Mouse (Mus musculus): Measurements from ENCODE around the gene Olfr1395. TPM values are rescaled to one million over a fixed set of nuclear protein-coding genes. Genes with fewer than 3 reads are reported as not detected.
"Not testable (repeated sequence)": the region's sequence is repeated elsewhere in the genome, so short reads cannot be mapped to it uniquely, and the experiment has no call there.

The Olfr1395 gene
- total RNA-seq, 2 experiments from 2014 or later, result not detected

GRCm38 (mm10) chr11:49168839-49169611, 27.0 kb downstream of the Olfr1395 start:
- intact Hi-C loops (cut with DNase I), result no loop called here
- peak; percentile 5 for DNase-seq

- no peak for DNase-seq
- intact Hi-C loops (cut with DNase I), result no loop called here
Observed at GRCm38 (mm10) chr11:49170576-49170975, 28.5 kb downstream of the Olfr1395 start.

GRCm38 (mm10) chr11:49175345-49175744, 33.3 kb downstream of the Olfr1395 start:
- DNase-seq, result no peak
- intact Hi-C loops (cut with DNase I), result no loop called here

GRCm38 (mm10) chr11:49176047-49176779, 34.1 kb downstream of the Olfr1395 start:
- DNase-seq; intact Hi-C loops (cut with DNase I): not testable (repeated sequence)

GRCm38 (mm10) chr11:49183172-49183571, 41.1 kb downstream of the Olfr1395 start:
- DNase-seq, result no peak
- intact Hi-C loops (cut with DNase I), result no loop called here

GRCm38 (mm10) chr11:49186452-49186851, 44.4 kb downstream of the Olfr1395 start:
- intact Hi-C loops (cut with DNase I), result loop anchor here (5.0 kb wide), 1 partner anchor 86 kb away; no protein-coding TSS in a partner anchor
- DNase-seq, result no peak

GRCm38 (mm10) chr11:49186955-49187488, 44.9 kb downstream of the Olfr1395 start, which contains the start of gene Btnl9:
Btnl9 (minus strand) TSS chr11:49187159.
- no peak for DNase-seq
- intact Hi-C loops (cut with DNase I), result loop anchor here (5.0 kb wide), 1 partner anchor 85 kb away; no protein-coding TSS in a partner anchor

- intact Hi-C loops (cut with DNase I), result loop anchor here (5.0 kb wide), 1 partner anchor 85 kb away; no protein-coding TSS in a partner anchor
- DNase-seq, result no peak
Observed at GRCm38 (mm10) chr11:49187701-49188100, 45.6 kb downstream of the Olfr1395 start.

GRCm38 (mm10) chr11:49189737-49190136, 47.7 kb downstream of the Olfr1395 start:
- peak; percentile 57 for DNase-seq
- intact Hi-C loops (cut with DNase I), result loop anchor here (5.0 kb wide), 1 partner anchor 83 kb away; no protein-coding TSS in a partner anchor

- DNase-seq, result no peak
- intact Hi-C loops (cut with DNase I), result no loop called here
Observed at GRCm38 (mm10) chr11:49191083-49191482, 49.0 kb downstream of the Olfr1395 start.

GRCm38 (mm10) chr11:49194771-49195170, 52.7 kb downstream of the Olfr1395 start:
- DNase-seq; intact Hi-C loops (cut with DNase I): not testable (repeated sequence)

GRCm38 (mm10) chr11:49195819-49196322, 53.8 kb downstream of the Olfr1395 start:
- intact Hi-C loops (cut with DNase I), result no loop called here
- DNase-seq, result no peak

Other genes with a start within 250 kb of the Olfr1395 start
- under 1 TPM in 1 of 2 experiments, not detected in 1; 0.22 TPM for gene Gm5431, start 240.1 kb upstream of the Olfr1395 start, total RNA-seq (2021)
- gene Psme2b, start 196.1 kb upstream of the Olfr1395 start, total RNA-seq (2021), result 1 to 10 TPM in 1 of 2 experiments, under 1 TPM in 1; 0.60 to 1.0 TPM
- gene Olfr56, start 163.4 kb upstream of the Olfr1395 start, total RNA-seq (2021), result not detected
- under 1 TPM; 0.20 to 0.46 TPM for gene 9930111J21Rik1, start 162.9 kb upstream of the Olfr1395 start, total RNA-seq (2021)
- under 1 TPM; 0.06 to 0.10 TPM for gene Gm12185, start 150.0 kb upstream of the Olfr1395 start, total RNA-seq (2021)
- gene Tgtp1, start 148.1 kb upstream of the Olfr1395 start, total RNA-seq (2021), result not detected
- gene 9930111J21Rik2, start 91.0 kb upstream of the Olfr1395 start, total RNA-seq (2021), result 1 to 10 TPM in 1 of 2 experiments, under 1 TPM in 1; 0.56 to 1.0 TPM
- not detected for gene Tgtp2, start 78.1 kb upstream of the Olfr1395 start, total RNA-seq (2021)
- under 1 TPM; 0.48 to 0.90 TPM for gene Ifi47, start 65.7 kb upstream of the Olfr1395 start, total RNA-seq (2021)
- gene Olfr1396, start 27.4 kb upstream of the Olfr1395 start, total RNA-seq (2021), result not detected
- not detected for gene Olfr1394, start 12.1 kb downstream of the Olfr1395 start, total RNA-seq (2021)
- gene Btnl9, start 44.9 kb downstream of the Olfr1395 start, total RNA-seq (2021), result under 1 TPM; 0.40 to 0.70 TPM
- 10 to 100 TPM; 47.3 to 50.4 TPM for gene Zfp62, start 61.0 kb downstream of the Olfr1395 start, total RNA-seq (2021)
- gene Mgat1, start 101.9 kb downstream of the Olfr1395 start, total RNA-seq (2021), result 10 to 100 TPM; 54.4 to 58.7 TPM
- under 1 TPM in 1 of 2 experiments, not detected in 1; 0.48 TPM for gene Olfr1393, start 136.0 kb downstream of the Olfr1395 start, total RNA-seq (2021)
- gene Olfr1392, start 143.0 kb downstream of the Olfr1395 start, total RNA-seq (2021), result under 1 TPM in 1 of 2 experiments, not detected in 1; 0.34 TPM
- gene Olfr10, start 162.5 kb downstream of the Olfr1395 start, total RNA-seq (2021), result not detected
- gene Olfr1391, start 180.5 kb downstream of the Olfr1395 start, total RNA-seq (2021), result not detected
- gene Olfr1390, start 192.9 kb downstream of the Olfr1395 start, total RNA-seq (2021), result not detected